Mouse (Mus musculus): ENCODE measurements around the gene Pms1. TPM values are rescaled to one million over a fixed set of nuclear protein-coding genes. Genes with fewer than 3 reads are reported as not detected.

Gene Pms1
- 5.9 TPM for polyA plus RNA-seq (2014; fragmentation: Illumina TruSeq; extraction: RNeasy Lipid Tissue Mini Kit (QIAGEN cat#74804); ENCODE audit: low read depth, low replicate concordance)

GRCm38 (mm10) chr1:53296581-53297383, at the start of gene Pms1, which contains the start of the genes Ormdl1 and Gm28778:
Gene Pms1 (minus strand): TSS chr1:53297018.
Gene Ormdl1 (plus strand): TSS chr1:53297095.
Gene Gm28778 (plus strand): TSS chr1:53297111.

GRCm38 (mm10) chr1:53312989-53313967, 16.5 kb upstream of the Pms1 start, which contains the start of gene Osgepl1:
Gene Osgepl1 (plus strand): TSS chr1:53313624.

GRCm38 (mm10) chr1:53187536-53187935, 109.3 kb downstream of the Pms1 start, which contains the start of gene 1700019A02Rik:
Gene 1700019A02Rik (minus strand): TSS chr1:53187636.

Other genes starting within 250 kb of the Pms1 start
- gene Mstn, start 235.4 kb downstream of the Pms1 start, polyA plus RNA-seq (2014; fragmentation: Illumina TruSeq; extraction: RNeasy Lipid Tissue Mini Kit (QIAGEN cat#74804); ENCODE audit: low read depth, low replicate concordance), result 0.10 TPM
- 923 TPM for gene 1700019A02Rik, start 109.4 kb downstream of the Pms1 start, polyA plus RNA-seq (2014; fragmentation: Illumina TruSeq; extraction: RNeasy Lipid Tissue Mini Kit (QIAGEN cat#74804); ENCODE audit: low read depth, low replicate concordance)
- gene Ormdl1, start 77 bp upstream of the Pms1 start, polyA plus RNA-seq (2014; fragmentation: Illumina TruSeq; extraction: RNeasy Lipid Tissue Mini Kit (QIAGEN cat#74804); ENCODE audit: low read depth, low replicate concordance), result 12.4 TPM
- not detected for gene Gm28778, start 93 bp upstream of the Pms1 start, polyA plus RNA-seq (2014; fragmentation: Illumina TruSeq; extraction: RNeasy Lipid Tissue Mini Kit (QIAGEN cat#74804); ENCODE audit: low read depth, low replicate concordance)
- gene Osgepl1, start 16.6 kb upstream of the Pms1 start, polyA plus RNA-seq (2014; fragmentation: Illumina TruSeq; extraction: RNeasy Lipid Tissue Mini Kit (QIAGEN cat#74804); ENCODE audit: low read depth, low replicate concordance), result 75.9 TPM
- gene Asdurf, start 55.6 kb upstream of the Pms1 start, polyA plus RNA-seq (2014; fragmentation: Illumina TruSeq; extraction: RNeasy Lipid Tissue Mini Kit (QIAGEN cat#74804); ENCODE audit: low read depth, low replicate concordance), result 736 TPM
- gene Gm28551, start 55.6 kb upstream of the Pms1 start, polyA plus RNA-seq (2014; fragmentation: Illumina TruSeq; extraction: RNeasy Lipid Tissue Mini Kit (QIAGEN cat#74804); ENCODE audit: low read depth, low replicate concordance), result 3.6 TPM
- 500 TPM for gene Asnsd1, start 55.7 kb upstream of the Pms1 start, polyA plus RNA-seq (2014; fragmentation: Illumina TruSeq; extraction: RNeasy Lipid Tissue Mini Kit (QIAGEN cat#74804); ENCODE audit: low read depth, low replicate concordance)